Mouse (Mus musculus): ENCODE results near the gene Rngtt. TPM values are rescaled to one million over a fixed set of nuclear protein-coding genes. Genes with fewer than 3 reads are reported as not detected.

The Rngtt gene
- total RNA-seq, 1 experiment = 23.5 TPM

GRCm38 (mm10) chr4:33532596-33532995 lies 222.5 kb downstream of the Rngtt start:
- TF ChIP-seq CHD2 (IDR thresholded peaks at IDR 0.05; ENCODE audit: low read depth, low read length) (no peak), MAFK (IDR thresholded peaks at IDR 0.05; ENCODE audit: insufficient read depth, low read depth, low read length) (no peak), ZC3H11A (IDR thresholded peaks at IDR 0.05; ENCODE audit: borderline replicate concordance, low read depth, low read length) (no peak), HCFC1 (IDR thresholded peaks at IDR 0.05; ENCODE audit: borderline replicate concordance, insufficient read depth, low read length) (no peak), ZNF384 (IDR thresholded peaks at IDR 0.05; ENCODE audit: low read depth, low read length) (no peak)
- in situ Hi-C loops (cut with MboI; ENCODE audit: low sequenced_read_pairs in 2 of 2, unreplicated experiment in 2 of 2) = no loop called here
- Histone ChIP-seq H3K4me1 (ENCODE audit: control insufficient read depth in 2 of 2, insufficient read depth in 2 of 2, low read length in 2 of 2, poor library complexity in 1 of 2) (peaks cover 0 to 5% of the 10 kb centered on the region in 2 experiments; a peak in 2 of 4 replicates), H3K27ac (ENCODE audit: insufficient read depth, low read depth, low read length, poor library complexity, severe bottlenecking) (no peak overlapping the region), H3K9ac (ENCODE audit: insufficient read depth, low read depth, low read length, poor library complexity, severe bottlenecking) (no peak overlapping the region), H3K9me3 (ENCODE audit: control insufficient read depth, insufficient read depth, low read depth, low read length) (no peaks in the 10 kb centered on the region), H3K36me3 (ENCODE audit: control insufficient read depth, insufficient read depth, low read length, poor library complexity, severe bottlenecking) (no peaks in the 10 kb centered on the region), H3K4me3 (ENCODE audit: insufficient read depth in 1 of 2, low read depth in 1 of 2, low read length in 2 of 2, poor library complexity in 1 of 2, severe bottlenecking in 1 of 2) (peak overlapping the region in 1 of 2 experiments; percentile 48; a peak in 2 of 4 replicates)
- DNase-seq (ENCODE audit: low read depth, low spot score) = peak; percentile 19

- no peak overlapping the region for H3K27ac ChIP-seq (ENCODE audit: insufficient read depth, low read depth, low read length, poor library complexity, severe bottlenecking)
- no peak overlapping the region for H3K4me3 ChIP-seq (ENCODE audit: insufficient read depth in 1 of 2, low read depth in 1 of 2, low read length in 2 of 2, poor library complexity in 1 of 2, severe bottlenecking in 1 of 2)
- H3K4me1 ChIP-seq (ENCODE audit: control insufficient read depth in 2 of 2, insufficient read depth in 2 of 2, low read length in 2 of 2, poor library complexity in 1 of 2) = peaks cover 0 to 5% of the 10 kb centered on the region in 2 experiments; a peak in 2 of 4 replicates
- in situ Hi-C loops (cut with MboI; ENCODE audit: low sequenced_read_pairs in 2 of 2, unreplicated experiment in 2 of 2) = no loop called here
- H3K36me3 ChIP-seq (ENCODE audit: control insufficient read depth, insufficient read depth, low read length, poor library complexity, severe bottlenecking) = no peaks in the 10 kb centered on the region
- no peaks in the 10 kb centered on the region for H3K9me3 ChIP-seq (ENCODE audit: control insufficient read depth, insufficient read depth, low read depth, low read length)
- DNase-seq (ENCODE audit: low read depth, low spot score) = no peak
- H3K9ac ChIP-seq (ENCODE audit: insufficient read depth, low read depth, low read length, poor library complexity, severe bottlenecking) = no peak overlapping the region
- no peak for TF ChIP-seq ZNF384 (IDR thresholded peaks at IDR 0.05; ENCODE audit: low read depth, low read length)
- TF ChIP-seq CHD2 (IDR thresholded peaks at IDR 0.05; ENCODE audit: low read depth, low read length) = no peak
- no peak for TF ChIP-seq HCFC1 (IDR thresholded peaks at IDR 0.05; ENCODE audit: borderline replicate concordance, insufficient read depth, low read length)
- TF ChIP-seq MAFK (IDR thresholded peaks at IDR 0.05; ENCODE audit: insufficient read depth, low read depth, low read length) = no peak
- TF ChIP-seq ZC3H11A (IDR thresholded peaks at IDR 0.05; ENCODE audit: borderline replicate concordance, low read depth, low read length) = no peak
Observed at GRCm38 (mm10) chr4:33544755-33545576, 234.9 kb downstream of the Rngtt start.

GRCm38 (mm10) chr4:33545577-33545879 lies 235.4 kb downstream of the Rngtt start:
- no peak overlapping the region for H3K9ac ChIP-seq (ENCODE audit: insufficient read depth, low read depth, low read length, poor library complexity, severe bottlenecking)
- in situ Hi-C loops (cut with MboI; ENCODE audit: low sequenced_read_pairs in 2 of 2, unreplicated experiment in 2 of 2) = no loop called here
- DNase-seq (ENCODE audit: low read depth, low spot score) = no peak

GRCm38 (mm10) chr4:33546278-33546677 lies 236.2 kb downstream of the Rngtt start:
- in situ Hi-C loops (cut with MboI; ENCODE audit: low sequenced_read_pairs in 2 of 2, unreplicated experiment in 2 of 2) = no loop called here
- Histone ChIP-seq H3K9me3 (ENCODE audit: control insufficient read depth, insufficient read depth, low read depth, low read length) (no peaks in the 10 kb centered on the region), H3K9ac (ENCODE audit: insufficient read depth, low read depth, low read length, poor library complexity, severe bottlenecking) (no peak overlapping the region), H3K4me3 (ENCODE audit: insufficient read depth in 1 of 2, low read depth in 1 of 2, low read length in 2 of 2, poor library complexity in 1 of 2, severe bottlenecking in 1 of 2) (no peak overlapping the region), H3K36me3 (ENCODE audit: control insufficient read depth, insufficient read depth, low read length, poor library complexity, severe bottlenecking) (no peaks in the 10 kb centered on the region), H3K4me1 (ENCODE audit: control insufficient read depth in 2 of 2, insufficient read depth in 2 of 2, low read length in 2 of 2, poor library complexity in 1 of 2) (peaks cover 0 to 5% of the 10 kb centered on the region in 2 experiments; a peak in 2 of 4 replicates), H3K27ac (ENCODE audit: insufficient read depth, low read depth, low read length, poor library complexity, severe bottlenecking) (no peak overlapping the region)
- TF ChIP-seq CHD2 (IDR thresholded peaks at IDR 0.05; ENCODE audit: low read depth, low read length) (no peak), ZNF384 (IDR thresholded peaks at IDR 0.05; ENCODE audit: low read depth, low read length) (no peak), MAFK (IDR thresholded peaks at IDR 0.05; ENCODE audit: insufficient read depth, low read depth, low read length) (no peak), HCFC1 (IDR thresholded peaks at IDR 0.05; ENCODE audit: borderline replicate concordance, insufficient read depth, low read length) (no peak), ZC3H11A (IDR thresholded peaks at IDR 0.05; ENCODE audit: borderline replicate concordance, low read depth, low read length) (no peak)
- no peak for DNase-seq (ENCODE audit: low read depth, low spot score)

More at GRCm38 (mm10) chr4:33545577-33545879, 235.4 kb downstream of the Rngtt start:
- H3K4me1 ChIP-seq (ENCODE audit: control insufficient read depth in 2 of 2, insufficient read depth in 2 of 2, low read length in 2 of 2, poor library complexity in 1 of 2) = peaks cover 0 to 5% of the 10 kb centered on the region in 2 experiments; a peak in 2 of 4 replicates
- H3K9me3 ChIP-seq (ENCODE audit: control insufficient read depth, insufficient read depth, low read depth, low read length) = no peaks in the 10 kb centered on the region
- TF ChIP-seq HCFC1 (IDR thresholded peaks at IDR 0.05; ENCODE audit: borderline replicate concordance, insufficient read depth, low read length) (no peak), ZNF384 (IDR thresholded peaks at IDR 0.05; ENCODE audit: low read depth, low read length) (no peak), ZC3H11A (IDR thresholded peaks at IDR 0.05; ENCODE audit: borderline replicate concordance, low read depth, low read length) (no peak)
- no peaks in the 10 kb centered on the region for H3K36me3 ChIP-seq (ENCODE audit: control insufficient read depth, insufficient read depth, low read length, poor library complexity, severe bottlenecking)
- H3K27ac ChIP-seq (ENCODE audit: insufficient read depth, low read depth, low read length, poor library complexity, severe bottlenecking) = no peak overlapping the region
- no peak overlapping the region for H3K4me3 ChIP-seq (ENCODE audit: insufficient read depth in 1 of 2, low read depth in 1 of 2, low read length in 2 of 2, poor library complexity in 1 of 2, severe bottlenecking in 1 of 2)
